Mouse (Mus musculus) C2C12 (cell line): ENCODE measurements around the gene Gm49358. TPM values are rescaled to one million over a fixed set of nuclear protein-coding genes. Genes with fewer than 3 reads are reported as not detected.

Experiments
- H3K27me3 ChIP-seq: one replicate; pipeline ENCODE4 v1.6.1; 2011; ENCODE audit not compliant: control insufficient read depth, insufficient read depth, insufficient read length
- H3K36me3 ChIP-seq: one replicate; pipeline ENCODE4 v1.6.1; 2011; ENCODE audit not compliant: control insufficient read depth, insufficient read depth
- H3K4me3 ChIP-seq: one replicate; pipeline ENCODE4 v1.5.1; 2011; ENCODE audit warnings: mild to moderate bottlenecking, control low read depth; ENCODE audit not compliant: poor library complexity, insufficient read depth, severe bottlenecking
- H3K79me2 ChIP-seq: one replicate; pipeline ENCODE4 v1.6.1; 2011; ENCODE audit not compliant: control insufficient read depth, insufficient read depth
- H3K79me3 ChIP-seq: one replicate; pipeline ENCODE4 v1.6.1; 2011; ENCODE audit warnings: low read depth, control low read depth
- H3ac ChIP-seq: one replicate; pipeline ENCODE3; 2011; ENCODE audit warnings: low read depth; ENCODE audit not compliant: control insufficient read depth, insufficient read length
- CEBPB ChIP-seq: IDR thresholded peaks from one replicate; pipeline ENCODE4 v1.6.1; 2011; ENCODE audit warnings: low read depth, mild to moderate bottlenecking, control low read depth, moderate library complexity
- CTCF ChIP-seq: IDR thresholded peaks from one replicate; pipeline ENCODE4 v1.5.1; 2011; ENCODE audit not compliant: control insufficient read depth, insufficient read depth, insufficient read length
- FOSL1 ChIP-seq: IDR thresholded peaks from one replicate; pipeline ENCODE4 v1.8.0; 2011; ENCODE audit warnings: mild to moderate bottlenecking, low read length; ENCODE audit not compliant: poor library complexity, insufficient read depth, severe bottlenecking
- MAX ChIP-seq: IDR thresholded peaks from one replicate; pipeline ENCODE4 v1.6.1; 2011; ENCODE audit warnings: mild to moderate bottlenecking, control low read depth
- MYOD1 ChIP-seq: IDR thresholded peaks from one replicate; pipeline ENCODE4 v1.6.1; 2011; ENCODE audit warnings: low read depth; ENCODE audit not compliant: control insufficient read depth, insufficient read length
- MYOG ChIP-seq: IDR thresholded peaks from one replicate; pipeline ENCODE4 v1.6.1; 2011; ENCODE audit not compliant: control insufficient read depth, insufficient read length; ENCODE audit errors: extremely low read depth
- USF1 ChIP-seq: IDR thresholded peaks from one replicate; pipeline ENCODE4 v1.6.1; 2011; ENCODE audit warnings: low read depth, mild to moderate bottlenecking, control low read depth, moderate library complexity
- polyA plus RNA-seq: library from polyadenylated mRNA; unstranded; fragments of >200 nt; fragmentation: generic; extraction: Trizol; gene quantifications from one replicate; pipeline ENCODE4 v1.2.1, GENCODE M21; 2012; ENCODE audit warnings: missing spikeins

The Gm49358 gene
- polyA plus RNA-seq, 1 experiment, result not detected

DNA sequence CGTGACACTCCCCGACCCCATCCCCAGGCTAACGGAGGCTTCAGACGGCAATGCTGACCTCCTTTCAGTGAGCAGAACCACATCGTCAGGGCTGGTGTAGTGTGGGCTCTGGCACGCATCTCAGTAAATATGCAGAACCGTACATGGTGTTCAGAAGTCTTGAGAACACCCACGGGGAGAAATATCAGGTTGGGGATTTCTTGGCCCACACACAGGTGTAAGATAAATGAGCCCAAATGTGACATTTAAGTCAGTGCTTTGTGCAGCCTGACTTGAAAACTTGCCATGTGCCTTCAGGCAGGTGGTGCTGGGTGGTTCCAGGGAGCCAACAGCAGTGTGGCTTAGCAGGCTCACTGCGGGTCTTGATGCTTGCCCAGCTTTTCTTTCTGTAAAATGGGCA is 46.2 kb downstream of the Gm49358 start:
- no peak for TF ChIP-seq CTCF
- no peaks in the 10 kb centered on the region for H3K27me3 ChIP-seq
- no peak overlapping the region for H3K4me3 ChIP-seq
- H3K79me3 ChIP-seq, result peaks cover 24% of the 10 kb centered on the region
- no peak overlapping the region for H3ac ChIP-seq
- H3K36me3 ChIP-seq, result peaks cover 36% of the 10 kb centered on the region
- peaks cover 54% of the 10 kb centered on the region for H3K79me2 ChIP-seq

DNA sequence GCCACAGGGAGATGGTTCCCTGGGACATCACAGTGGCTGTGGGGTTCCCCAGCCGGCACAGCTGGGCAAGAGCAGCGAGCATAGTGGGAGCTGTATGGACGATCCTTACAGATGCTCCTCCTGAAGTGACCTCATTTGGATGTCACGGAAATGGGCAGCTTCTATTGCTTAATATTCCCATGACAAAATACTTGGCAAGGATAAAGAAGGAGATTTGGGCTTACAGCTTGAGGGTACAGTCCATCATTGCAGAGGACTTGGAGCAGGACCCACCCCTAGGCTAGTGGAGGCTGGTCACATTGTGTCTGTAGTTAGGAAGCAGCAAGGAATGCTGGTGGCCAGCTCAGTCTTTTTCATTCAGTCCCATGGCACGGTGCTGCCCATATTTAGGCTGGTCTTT is 46.8 kb downstream of the Gm49358 start:
- H3K36me3 ChIP-seq, result peaks cover 35% of the 10 kb centered on the region

DNA sequence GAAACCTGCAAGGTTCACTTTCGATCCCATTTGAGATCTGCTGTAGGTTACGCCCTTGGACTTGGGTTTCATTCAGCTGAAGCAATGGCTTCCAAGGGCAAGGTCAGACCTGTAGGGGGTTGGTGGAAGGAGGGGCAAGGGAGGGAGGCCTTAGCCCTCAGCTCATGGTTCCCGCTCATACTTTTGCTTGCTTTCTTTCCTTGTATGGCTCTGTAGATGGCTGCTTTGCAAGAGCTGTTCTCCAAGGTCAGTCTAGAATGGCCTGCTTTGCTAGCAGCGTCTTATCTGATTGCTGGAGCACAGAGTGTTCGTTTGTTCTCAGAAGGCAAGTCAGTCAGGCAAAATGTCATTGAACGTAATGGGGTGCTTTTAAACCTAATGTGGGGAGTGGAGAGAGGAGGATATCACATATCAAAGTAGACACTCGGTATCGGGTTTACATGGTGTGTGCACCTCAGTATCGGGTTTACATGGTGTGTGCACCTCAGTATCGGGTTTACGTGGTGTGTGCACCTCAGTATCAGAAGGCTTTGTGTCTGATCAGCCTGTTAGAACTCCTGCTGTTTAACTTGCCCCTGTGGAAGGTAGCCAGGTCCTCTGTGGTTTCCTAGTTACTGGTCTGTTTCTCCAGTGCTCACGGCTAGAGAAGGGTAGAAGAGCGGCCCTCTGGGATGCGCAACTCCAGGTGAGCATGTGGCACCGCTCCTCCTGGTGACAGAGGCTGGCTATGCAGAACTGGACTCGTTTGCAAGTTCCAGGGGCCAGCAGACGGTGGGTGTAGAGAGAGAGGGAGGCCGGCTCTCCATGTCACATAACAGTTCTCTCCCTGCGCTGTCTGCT is 50.7 kb downstream of the Gm49358 start:
- Histone ChIP-seq H3K27me3 (no peaks in the 10 kb centered on the region), H3K79me3 (peaks cover 7% of the 10 kb centered on the region), H3K79me2 (peaks cover 19% of the 10 kb centered on the region), H3ac (no peak overlapping the region), H3K4me3 (no peak overlapping the region), H3K36me3 (peaks cover 28% of the 10 kb centered on the region)
- no peak for TF ChIP-seq MAX
- TF ChIP-seq MYOD1, result no peak
- TF ChIP-seq CTCF, result no peak
- no peak for TF ChIP-seq FOSL1
- TF ChIP-seq CEBPB, result no peak
- TF ChIP-seq MYOG, result no peak
- TF ChIP-seq USF1, result no peak

More for the DNA sequence above, 46.8 kb downstream of the Gm49358 start:
- TF ChIP-seq USF1 (no peak), MYOG (no peak), MAX (no peak), CEBPB (no peak), MYOD1 (no peak), FOSL1 (no peak), CTCF (no peak)
- H3K79me2 ChIP-seq, result peaks cover 48% of the 10 kb centered on the region
- H3ac ChIP-seq, result no peak overlapping the region
- peaks cover 23% of the 10 kb centered on the region for H3K79me3 ChIP-seq
- no peak overlapping the region for H3K4me3 ChIP-seq
- H3K27me3 ChIP-seq, result no peaks in the 10 kb centered on the region

- no peak for TF ChIP-seq MYOG
- TF ChIP-seq FOSL1, result no peak
- TF ChIP-seq CTCF, result no peak
Observed at GRCm38 (mm10) chr10:86815133-86815532, 51.4 kb downstream of the Gm49358 start.

GRCm38 (mm10) chr10:86819649-86820165 is 55.9 kb downstream of the Gm49358 start:
- no peaks in the 10 kb centered on the region for H3K27me3 ChIP-seq
- no peaks in the 10 kb centered on the region for H3K79me3 ChIP-seq
- no peak overlapping the region for H3ac ChIP-seq
- no peaks in the 10 kb centered on the region for H3K79me2 ChIP-seq
- peaks cover 62% of the 10 kb centered on the region for H3K36me3 ChIP-seq
- H3K4me3 ChIP-seq, result no peak overlapping the region
- no peak for TF ChIP-seq CEBPB
- no peak for TF ChIP-seq MYOG
- no peak for TF ChIP-seq MAX
- TF ChIP-seq CTCF, result no peak
- TF ChIP-seq USF1, result no peak
- TF ChIP-seq FOSL1, result no peak
- TF ChIP-seq MYOD1, result no peak

More at GRCm38 (mm10) chr10:86815133-86815532, 51.4 kb downstream of the Gm49358 start:
- Histone ChIP-seq H3K79me2 (peaks cover 13% of the 10 kb centered on the region), H3K4me3 (no peak overlapping the region), H3ac (no peak overlapping the region), H3K79me3 (peaks cover 5% of the 10 kb centered on the region), H3K36me3 (peaks cover 35% of the 10 kb centered on the region), H3K27me3 (no peaks in the 10 kb centered on the region)

GRCm38 (mm10) chr10:86821014-86821413 is 57.2 kb downstream of the Gm49358 start:
- Histone ChIP-seq H3K79me3 (no peaks in the 10 kb centered on the region), H3ac (no peak overlapping the region), H3K79me2 (no peaks in the 10 kb centered on the region), H3K27me3 (no peaks in the 10 kb centered on the region), H3K36me3 (peaks cover 66% of the 10 kb centered on the region), H3K4me3 (no peak overlapping the region)
- no peak for TF ChIP-seq MYOD1
- TF ChIP-seq MYOG, result no peak
- TF ChIP-seq CTCF, result no peak
- TF ChIP-seq USF1, result no peak
- TF ChIP-seq MAX, result no peak
- no peak for TF ChIP-seq CEBPB
- no peak for TF ChIP-seq FOSL1
